Mouse (Mus musculus): ENCODE results near the gene Mxra7.
"Not testable (repeated sequence)": the region's sequence is repeated elsewhere in the genome, so short reads cannot be mapped to it uniquely, and the experiment has no call there.

Mxra7 gene

GRCm38 (mm10) chr11:116827534-116828165 is at the start of gene Mxra7:
Mxra7 (minus strand) TSS chr11:116828046.
- no peak for DNase-seq (ENCODE audit: low read depth, low spot score)

DNA sequence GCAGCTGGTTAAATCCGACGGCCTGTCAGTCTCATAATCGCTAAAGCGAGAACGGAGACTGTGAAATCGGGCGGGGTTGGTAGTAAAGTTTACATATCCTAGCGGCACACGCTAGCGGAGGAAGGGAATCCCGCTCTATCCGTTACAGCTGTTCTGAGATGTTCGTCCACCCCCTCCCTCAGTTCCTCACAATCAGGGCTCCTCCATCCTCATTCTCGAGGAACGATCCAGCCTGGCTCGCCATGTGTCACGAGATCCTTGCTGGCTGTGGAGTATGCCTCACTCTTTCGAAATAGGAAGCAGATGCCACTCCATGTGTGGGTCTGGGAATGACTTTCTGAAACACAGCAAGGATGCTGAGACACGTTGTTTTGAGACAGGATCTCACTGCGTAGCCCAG is 46.1 kb upstream of the Mxra7 start:
- no peak for DNase-seq (ENCODE audit: low read depth, low spot score)

GRCm38 (mm10) chr11:116871538-116871937 is 43.7 kb upstream of the Mxra7 start:
- DNase-seq (ENCODE audit: low read depth, low spot score) = no peak

GRCm38 (mm10) chr11:116869641-116870040 is 41.8 kb upstream of the Mxra7 start:
- no peak for DNase-seq (ENCODE audit: low read depth, low spot score)

DNA sequence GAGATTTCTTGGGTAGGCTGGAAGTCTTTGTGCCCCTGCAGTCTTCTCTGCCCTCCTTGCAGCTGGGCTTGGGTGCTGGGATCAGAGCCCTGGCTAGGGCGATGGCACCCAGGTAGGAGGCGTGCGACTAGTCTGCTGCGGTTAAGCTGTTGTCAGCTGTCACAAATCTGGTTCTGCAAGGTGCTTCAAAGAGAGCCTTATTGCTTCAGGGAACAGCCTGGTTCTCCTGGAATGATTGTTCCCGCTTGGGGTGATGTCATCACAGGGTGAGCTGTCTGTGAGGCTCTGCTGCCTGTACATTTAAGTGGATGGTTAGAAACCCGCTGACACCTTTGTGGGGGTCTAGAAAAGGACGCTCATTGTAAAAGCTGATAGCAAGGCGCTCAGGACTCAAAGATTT is 41.4 kb upstream of the Mxra7 start:
- no peak for DNase-seq (ENCODE audit: low read depth, low spot score)

GRCm38 (mm10) chr11:116868129-116868528 is 40.3 kb upstream of the Mxra7 start:
- no peak for DNase-seq (ENCODE audit: low read depth, low spot score)

DNA sequence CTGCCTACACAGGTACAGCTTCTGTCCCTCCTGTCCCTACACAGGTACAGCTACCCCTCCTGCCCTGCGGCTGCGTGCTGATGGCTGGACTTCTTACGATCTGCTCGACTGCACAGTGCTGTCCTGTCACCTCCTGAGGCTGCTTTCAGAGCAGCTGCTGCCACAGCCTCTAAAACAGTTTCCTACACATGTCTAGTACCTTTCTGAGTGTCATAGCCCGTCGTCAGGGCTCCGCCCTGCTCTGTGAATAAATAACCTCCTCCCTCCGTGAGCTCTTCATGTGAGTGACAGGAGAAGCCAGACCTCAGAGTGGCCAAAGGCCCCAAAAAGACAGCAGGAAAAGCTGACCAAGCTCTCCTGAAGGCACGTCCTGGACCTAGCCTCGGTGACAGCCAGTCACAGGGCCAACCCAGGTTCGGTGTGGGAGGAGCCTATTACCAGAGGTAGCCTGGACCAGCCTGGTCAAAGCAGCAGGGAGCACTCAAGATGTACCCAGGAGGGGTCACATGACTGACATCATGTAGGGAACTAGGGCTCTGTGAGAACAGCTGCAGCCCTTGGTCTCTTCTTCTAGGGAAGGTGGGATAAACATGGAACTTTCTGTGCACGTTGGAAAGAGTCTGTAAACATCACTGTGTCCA is 38.2 kb upstream of the Mxra7 start:
- no peak for DNase-seq (ENCODE audit: low read depth, low spot score)

GRCm38 (mm10) chr11:116864444-116864843 is 36.6 kb upstream of the Mxra7 start:
- no peak for DNase-seq (ENCODE audit: low read depth, low spot score)

DNA sequence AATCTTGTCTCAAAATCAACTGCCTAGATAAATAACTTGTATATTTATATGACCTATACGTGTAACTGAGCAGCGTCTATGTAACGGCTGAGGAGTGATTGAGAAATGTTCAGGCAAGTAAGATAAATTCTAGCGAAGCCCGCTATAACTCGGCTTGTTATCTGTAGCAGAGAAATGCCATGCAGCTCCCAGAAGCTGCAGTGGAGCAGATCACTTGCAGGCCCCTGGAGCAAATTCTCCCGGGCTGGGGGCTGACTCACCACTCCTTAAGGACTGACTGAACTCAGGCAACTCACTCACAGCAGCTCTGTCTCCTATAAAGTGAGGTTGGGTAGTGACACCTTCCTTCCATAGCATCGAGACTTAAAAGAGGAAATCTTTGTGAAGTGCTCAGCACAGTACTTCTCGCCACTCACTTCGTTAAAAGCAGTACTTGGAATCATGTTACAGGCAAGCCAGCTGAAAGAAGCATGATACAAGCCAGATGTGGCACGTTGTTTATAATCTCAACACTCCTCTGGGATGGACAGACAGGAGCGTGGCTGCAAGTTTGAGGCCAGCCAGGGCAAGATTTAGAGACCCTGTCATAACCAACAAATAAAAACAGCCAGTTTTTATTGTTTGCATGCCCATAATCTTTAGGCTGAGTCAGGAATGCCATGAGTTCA is 29.5 kb upstream of the Mxra7 start:
- no peak for DNase-seq (ENCODE audit: low read depth, low spot score)

DNA sequence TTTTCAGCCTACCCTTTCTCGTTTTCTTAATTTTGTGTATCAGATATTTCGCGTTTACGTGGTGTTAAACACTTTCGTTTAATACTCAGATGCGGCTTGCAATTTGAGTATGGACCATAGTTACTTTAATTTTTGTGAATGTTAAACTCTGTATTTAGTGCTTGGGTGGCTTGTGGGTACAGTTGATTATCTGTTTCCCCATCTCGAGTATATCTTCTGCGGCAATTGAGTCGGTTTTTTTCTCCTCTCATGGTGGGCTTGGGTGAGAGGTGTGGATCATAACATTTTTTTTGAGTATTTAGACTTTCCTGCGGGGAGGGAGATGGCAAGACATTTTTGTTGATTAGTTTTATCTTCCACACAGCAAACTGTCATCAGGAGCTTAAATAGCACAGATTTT is 26.4 kb upstream of the Mxra7 start:
- no peak for DNase-seq (ENCODE audit: low read depth, low spot score)

- peak; percentile 96 for DNase-seq (ENCODE audit: low read depth, low spot score)
Measured at GRCm38 (mm10) chr11:116853512-116853928, 25.7 kb upstream of the Mxra7 start.

DNA sequence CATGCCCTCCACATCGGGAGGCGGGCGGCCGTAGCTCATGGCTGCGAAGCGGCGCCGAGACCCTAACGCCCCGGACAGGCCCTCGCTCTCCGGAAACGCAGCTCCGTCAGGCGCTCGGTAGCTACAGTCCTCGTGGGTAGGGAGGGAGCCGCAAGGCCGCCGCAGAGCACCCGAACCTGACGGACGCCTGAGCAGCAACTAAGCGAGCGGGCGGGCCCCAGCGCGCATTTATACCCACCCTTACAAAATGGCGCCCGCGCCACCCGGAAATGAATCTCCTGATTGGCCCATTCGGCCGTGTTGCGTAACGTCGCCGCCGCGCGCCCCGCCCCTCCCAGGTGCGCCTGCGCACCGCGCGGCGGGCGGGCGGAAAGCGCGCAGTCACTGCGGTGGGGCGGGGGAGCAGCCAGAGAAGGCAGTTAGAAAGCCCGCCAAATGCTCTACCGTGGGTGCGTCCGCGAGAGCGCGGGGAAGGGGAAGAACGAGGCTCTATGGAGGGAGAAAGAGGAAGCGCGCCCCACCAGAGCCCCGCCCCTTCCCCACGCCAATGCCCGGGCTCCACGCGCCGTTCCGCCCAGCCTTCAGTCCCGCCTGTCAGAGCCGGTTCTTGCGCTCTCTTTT is 25.2 kb upstream of the Mxra7 start, which contains the start of gene Srsf2:
Gene Srsf2, minus strand, starts transcription at position 204 of the 621 bp plus-strand sequence.
- DNase-seq (ENCODE audit: low read depth, low spot score) = peak; percentile 96

DNA sequence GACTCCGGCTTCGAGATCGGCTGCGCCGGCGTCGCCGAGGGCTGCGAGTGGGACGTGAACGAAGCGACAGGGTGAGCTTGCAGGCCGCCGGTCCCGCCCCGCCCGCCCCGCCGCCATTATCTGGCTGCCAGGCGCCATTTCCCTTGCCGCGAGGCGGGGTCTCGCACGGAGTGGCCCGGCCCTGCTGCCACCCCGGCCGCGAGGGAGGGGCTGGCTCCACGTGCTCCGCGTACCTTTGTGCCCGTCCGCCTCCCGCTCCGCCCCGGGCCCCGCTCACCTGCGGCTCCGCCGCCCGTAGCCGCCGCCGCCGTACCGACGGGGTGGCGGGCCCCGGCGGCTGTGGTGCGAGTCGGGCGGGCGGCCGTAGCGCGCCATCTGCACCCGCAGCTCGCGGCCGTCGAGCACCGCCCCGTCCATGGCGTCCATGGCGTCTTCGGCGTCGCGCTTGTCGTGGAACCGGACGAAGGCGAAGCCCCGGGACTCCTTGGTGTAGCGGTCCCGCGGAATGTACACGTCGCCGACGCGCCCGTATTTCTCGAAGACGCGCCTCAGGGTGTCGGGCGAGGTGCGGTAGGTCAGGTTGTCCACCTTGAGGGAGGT is 24.5 kb upstream of the Mxra7 start, which contains the start of gene Mfsd11:
Gene Mfsd11, plus strand, starts transcription at position 150 of the 600 bp plus-strand sequence.
- peak; percentile 66 for DNase-seq (ENCODE audit: low read depth, low spot score)

DNA sequence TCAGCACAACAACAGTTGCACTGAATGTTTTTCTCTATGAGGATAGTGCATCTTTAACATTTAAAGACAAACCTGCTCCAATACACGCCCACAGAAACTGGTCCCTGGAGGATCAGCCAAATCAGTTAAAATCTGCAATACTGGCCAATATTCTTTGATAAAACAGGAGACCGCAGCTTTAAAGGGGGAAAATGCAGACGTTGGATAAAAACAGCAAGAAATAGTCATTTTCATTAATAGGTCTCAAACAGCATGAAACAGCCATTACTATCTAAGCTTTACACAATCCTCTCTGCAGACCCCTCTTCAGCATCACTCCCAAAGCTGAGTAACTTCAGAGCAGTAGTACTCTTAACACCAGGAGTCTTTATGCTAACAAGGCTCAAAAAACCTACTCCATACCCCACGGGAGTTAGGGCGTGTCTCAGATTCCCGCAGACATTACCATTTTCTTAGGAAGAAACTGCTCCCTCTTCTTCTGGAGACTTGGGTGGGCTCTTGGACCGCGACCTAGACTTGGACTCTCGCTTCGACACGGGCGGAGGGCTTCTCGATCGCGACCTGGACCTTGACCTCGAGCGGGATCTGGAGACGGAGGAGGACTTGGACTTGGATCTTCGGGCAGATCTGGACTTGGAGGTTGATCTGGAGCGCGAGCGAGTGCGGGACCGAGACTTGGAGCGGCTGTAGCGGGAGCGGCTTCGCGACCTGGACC is 23.9 kb upstream of the Mxra7 start:
- peak; percentile 30 for DNase-seq (ENCODE audit: low read depth, low spot score)

DNA sequence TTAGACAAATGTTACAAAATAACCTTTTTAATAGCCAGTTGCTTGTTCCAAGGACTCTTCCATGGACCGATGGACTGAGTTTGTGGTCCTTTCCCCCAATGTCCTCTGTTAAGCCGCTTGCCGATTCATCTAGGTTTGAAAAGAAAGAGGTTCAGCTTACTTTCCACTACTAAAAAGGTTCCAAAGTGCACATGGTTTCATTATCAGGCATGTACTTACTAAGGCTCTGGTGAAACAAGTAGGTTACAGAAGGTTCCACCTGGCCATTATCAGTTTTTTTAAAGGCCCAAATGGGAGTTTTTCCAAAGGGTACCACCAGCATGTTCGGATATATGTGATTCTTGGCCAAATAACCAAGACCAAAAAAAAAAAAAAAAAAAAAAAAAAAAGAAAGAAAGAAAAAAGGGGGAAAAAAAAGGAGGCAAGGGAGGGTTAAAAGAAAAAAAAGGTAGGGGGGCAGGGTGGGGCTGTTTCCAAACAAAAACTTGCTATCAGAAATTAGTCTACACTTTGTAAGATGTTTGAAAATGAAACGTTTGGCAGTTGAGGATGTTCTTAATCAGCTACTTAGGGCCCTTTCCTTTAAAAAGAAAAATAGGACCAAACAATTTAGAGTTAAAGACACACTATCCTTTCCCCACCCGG is 23.1 kb upstream of the Mxra7 start:
- DNase-seq (ENCODE audit: low read depth, low spot score) = peak; percentile 35

GRCm38 (mm10) chr11:116850085-116850484 is 22.2 kb upstream of the Mxra7 start:
- peak; percentile 30 for DNase-seq (ENCODE audit: low read depth, low spot score)

DNA sequence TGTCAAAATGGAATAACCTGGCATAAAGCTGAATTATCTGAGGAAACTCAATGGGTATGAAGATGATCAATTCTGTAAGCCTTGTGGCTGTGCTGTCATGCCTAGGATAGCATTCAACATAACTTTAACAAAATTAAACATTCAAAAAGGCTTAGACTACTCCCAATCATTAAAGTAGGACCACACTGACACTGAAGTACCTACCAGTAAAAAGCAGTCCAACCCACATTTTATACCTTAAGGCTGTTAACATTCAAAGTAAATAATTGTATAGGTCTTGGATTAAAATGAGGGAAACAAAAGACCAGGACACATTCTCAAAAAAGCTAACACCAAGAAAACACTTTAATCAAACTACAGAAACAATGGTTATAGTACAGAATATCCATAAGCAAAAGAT is 21.7 kb upstream of the Mxra7 start:
- DNase-seq (ENCODE audit: low read depth, low spot score) = no peak

DNA sequence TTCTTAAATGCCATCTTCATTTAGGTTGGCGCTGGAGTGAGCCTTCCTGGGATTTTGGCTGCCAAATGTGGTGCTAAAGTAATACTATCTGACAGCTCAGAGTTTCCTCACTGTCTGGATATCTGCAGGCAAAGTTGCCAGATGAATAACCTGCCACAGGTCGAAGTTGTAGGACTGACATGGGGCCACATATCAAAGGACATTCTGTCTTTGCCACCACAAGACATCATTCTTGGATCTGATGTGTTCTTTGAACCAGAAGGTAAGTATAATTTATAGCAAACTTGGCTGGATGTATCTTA is 21.0 kb upstream of the Mxra7 start:
- DNase-seq (ENCODE audit: low read depth, low spot score) = not testable (repeated sequence)

DNA sequence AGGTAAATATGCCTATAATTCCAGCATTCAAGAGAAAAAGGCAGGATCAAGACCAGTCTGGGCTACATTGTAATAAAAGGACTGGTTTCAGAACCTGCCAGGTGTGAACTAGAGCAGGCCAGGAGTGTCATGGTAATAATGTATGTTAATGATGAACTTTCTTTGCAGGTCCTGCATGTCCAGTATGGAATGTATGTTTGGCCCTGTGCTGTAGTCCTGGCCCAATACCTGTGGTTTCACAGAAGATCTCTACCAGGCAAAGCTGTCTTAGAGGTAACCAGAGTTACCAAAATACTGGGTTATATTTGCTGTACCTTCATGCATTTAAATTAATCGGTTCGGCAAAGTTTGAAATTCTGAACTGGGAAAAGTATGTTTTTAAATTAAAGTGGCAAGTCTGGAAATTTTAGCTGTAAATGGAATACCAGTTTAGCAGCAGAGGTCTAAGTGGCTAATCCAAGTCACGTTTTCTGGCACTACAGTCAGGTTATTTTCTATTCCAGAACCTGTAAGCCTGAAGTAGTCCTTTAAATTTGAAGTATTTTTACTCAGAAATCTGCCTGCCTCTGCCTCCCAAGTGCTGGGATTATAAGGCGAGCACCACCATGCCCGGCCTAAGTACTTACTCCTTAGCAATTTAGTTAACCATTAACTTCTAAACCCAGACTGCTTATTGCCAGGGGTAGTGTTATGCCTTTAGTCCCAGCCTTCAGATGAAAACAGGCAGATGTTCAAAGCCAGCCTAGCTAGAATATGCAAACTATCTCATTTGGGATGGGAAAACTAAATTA is 20.4 kb upstream of the Mxra7 start:
- DNase-seq (ENCODE audit: low read depth, low spot score) = no peak
